Mouse (Mus musculus) forebrain, embryonic 11.5 days (tissue): ENCODE results near the gene Fntb. TPM values are rescaled to one million over a fixed set of nuclear protein-coding genes. Genes with fewer than 3 reads are reported as not detected.

Experiments used
- ATAC-seq: fragments of 200-750 bp; cut with Nextera tagmentation; replicated peaks from 2 replicates; pipeline ENCODE4 v1.8.0; 2017; ENCODE audit warnings: moderate TSS enrichment; ENCODE audit not compliant: low FRiP score
- DNase-seq: peaks from one replicate; pipeline ENCODE4 v3.0.0-alpha.2; 2017; ENCODE audit warnings: low spot score
- H3K27ac ChIP-seq: fragments of 300-500 bp; sonication (generic); 2 replicates; pipeline ENCODE4 v1.5.1; 2014; ENCODE audit warnings: low read depth, low read length
- H3K27me3 ChIP-seq: fragments of 300-500 bp; sonication (generic); 2 replicates; pipeline ENCODE4 v1.6.1; 2014; ENCODE audit warnings: mild to moderate bottlenecking, low read length, mixed read lengths; ENCODE audit not compliant: control insufficient read depth, insufficient read depth
- H3K36me3 ChIP-seq: fragments of 300-500 bp; sonication (generic); 2 replicates; pipeline ENCODE4 v1.6.1; 2014; ENCODE audit warnings: mild to moderate bottlenecking, low read length, moderate library complexity, mixed read lengths; ENCODE audit not compliant: control insufficient read depth, insufficient read depth
- H3K4me1 ChIP-seq: fragments of 300-500 bp; sonication (generic); replicated peaks from 2 replicates; pipeline ENCODE4 v1.6.1; 2014; ENCODE audit warnings: low read length, mixed read lengths; ENCODE audit not compliant: control insufficient read depth, insufficient read depth
- H3K4me2 ChIP-seq: fragments of 300-500 bp; sonication (generic); 2 replicates; pipeline ENCODE4 v1.6.1; 2014; ENCODE audit warnings: low read depth, mild to moderate bottlenecking, low read length, moderate library complexity, mixed read lengths; ENCODE audit not compliant: severe bottlenecking
- H3K4me3 ChIP-seq: fragments of 300-500 bp; sonication (generic); 2 replicates; pipeline ENCODE4 v1.5.1; 2014; ENCODE audit warnings: low read depth, low read length
- H3K9ac ChIP-seq: fragments of 300-500 bp; sonication (generic); 2 replicates; pipeline ENCODE4 v1.6.1; 2014; ENCODE audit warnings: low read length
- H3K9me3 ChIP-seq: fragments of 300-500 bp; sonication (generic); 2 replicates; pipeline ENCODE4 v1.6.1; 2016; ENCODE audit warnings: low read length, mixed read lengths; ENCODE audit not compliant: control insufficient read depth
- WGBS: fragments of 180-500 bp; shearing (Covaris S2); extraction: QIAGEN DNeasy Blood & Tissue Kit; methylation state at CpG from one replicate; pipeline ENCODE4 v1.1.7; 2014; 5-methylcytosine and 5-hydroxymethylcytosine counted together
- polyA plus RNA-seq: library from polyadenylated mRNA; unstranded; fragments of >200 nt; fragmentation: Nextera tagmentation; extraction: Ambion mirVana; gene quantifications from 2 replicates; pipeline ENCODE4 v1.2.1, GENCODE M21; 2014

The Fntb gene
- polyA plus RNA-seq, 1 experiment from 2014 or later: 44.7 TPM

DNA sequence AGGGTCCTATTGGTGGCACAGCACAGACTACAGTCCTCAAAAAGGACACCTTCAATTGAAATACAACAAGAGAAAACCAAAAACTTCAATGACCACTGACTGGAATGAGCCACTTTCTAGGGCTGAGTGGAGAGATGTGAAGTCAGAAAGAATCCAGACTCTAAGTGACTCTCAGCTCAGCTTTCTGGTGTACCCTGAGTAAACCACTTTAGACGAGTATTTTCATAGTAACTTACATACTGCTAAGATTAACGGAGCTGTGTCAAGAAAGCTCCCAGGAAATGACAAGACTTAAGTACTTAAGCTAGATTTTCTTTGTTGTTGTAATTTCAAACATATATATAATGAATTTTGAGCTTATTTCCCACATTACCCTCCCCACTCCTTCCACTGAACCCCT, 182.8 kb downstream of the Fntb start:
- Histone ChIP-seq H3K4me3 (no peak overlapping the region), H3K4me2 (no peak overlapping the region), H3K27me3 (no peaks in the 10 kb centered on the region), H3K27ac (no peak overlapping the region), H3K9me3 (no peaks in the 10 kb centered on the region), H3K36me3 (peaks cover 4% of the 10 kb centered on the region; the same call in 1 of the 2 replicates), H3K4me1 (no peaks in the 10 kb centered on the region), H3K9ac (no peak overlapping the region)
- DNase-seq: no peak
- no peak for ATAC-seq
- WGBS: 91% methylated on average over 2 of the region's 2 CpGs

DNA sequence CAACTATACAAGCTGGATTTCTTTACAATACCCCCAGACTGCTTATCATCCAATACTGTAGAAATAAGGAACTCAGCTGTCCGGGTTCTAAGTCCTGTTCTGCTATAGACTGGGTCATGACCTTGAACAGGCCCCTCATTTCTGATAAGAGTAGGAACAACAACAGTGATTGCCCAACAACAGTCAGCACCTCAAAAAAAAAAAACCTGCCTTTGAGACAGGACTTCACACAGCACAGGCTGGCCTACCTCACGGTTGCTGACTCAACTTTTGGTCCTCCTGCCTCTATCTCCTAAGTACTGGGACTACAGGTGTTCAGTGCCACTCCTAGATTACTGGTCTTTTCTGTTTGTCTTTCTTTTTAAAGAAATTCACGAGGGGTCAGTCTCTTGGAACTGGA, 183.4 kb downstream of the Fntb start:
- Histone ChIP-seq H3K9me3 (no peaks in the 10 kb centered on the region), H3K36me3 (peaks cover 4% of the 10 kb centered on the region; the same call in 1 of the 2 replicates), H3K4me1 (no peaks in the 10 kb centered on the region), H3K4me2 (no peak overlapping the region), H3K9ac (no peak overlapping the region), H3K27me3 (no peaks in the 10 kb centered on the region), H3K4me3 (no peak overlapping the region), H3K27ac (no peak overlapping the region)
- ATAC-seq (no peak), DNase-seq (no peak)
- 90% methylated on average over 3 of the region's 3 CpGs for WGBS

DNA sequence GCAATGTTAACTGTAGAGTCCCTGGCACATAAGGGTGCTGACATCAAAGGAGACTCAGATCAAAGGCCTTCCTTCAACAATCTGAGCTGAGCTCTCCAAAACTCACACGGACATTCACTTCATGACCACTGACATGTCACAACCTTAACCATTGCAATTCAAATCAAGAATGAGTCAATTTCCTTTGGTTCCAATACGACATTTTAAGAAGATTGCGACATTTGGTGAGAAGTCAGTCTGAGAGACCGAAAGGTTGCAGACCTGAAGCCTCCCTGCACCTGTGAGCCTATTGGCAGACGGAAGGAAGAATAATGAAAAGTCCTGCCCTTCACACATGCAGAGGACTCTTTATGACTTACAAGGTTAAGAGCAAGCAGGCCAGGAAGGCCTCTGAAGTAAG, 184.9 kb downstream of the Fntb start:
- H3K4me2 ChIP-seq: no peak overlapping the region
- peaks cover 6% of the 10 kb centered on the region; the same call in 1 of the 2 replicates for H3K36me3 ChIP-seq
- H3K4me3 ChIP-seq: no peak overlapping the region
- 92% methylated on average over 5 of the region's 5 CpGs for WGBS
- no peak overlapping the region for H3K9ac ChIP-seq
- no peaks in the 10 kb centered on the region for H3K4me1 ChIP-seq
- DNase-seq (no peak), ATAC-seq (no peak)
- no peaks in the 10 kb centered on the region for H3K9me3 ChIP-seq
- no peaks in the 10 kb centered on the region for H3K27me3 ChIP-seq
- no peak overlapping the region for H3K27ac ChIP-seq

DNA sequence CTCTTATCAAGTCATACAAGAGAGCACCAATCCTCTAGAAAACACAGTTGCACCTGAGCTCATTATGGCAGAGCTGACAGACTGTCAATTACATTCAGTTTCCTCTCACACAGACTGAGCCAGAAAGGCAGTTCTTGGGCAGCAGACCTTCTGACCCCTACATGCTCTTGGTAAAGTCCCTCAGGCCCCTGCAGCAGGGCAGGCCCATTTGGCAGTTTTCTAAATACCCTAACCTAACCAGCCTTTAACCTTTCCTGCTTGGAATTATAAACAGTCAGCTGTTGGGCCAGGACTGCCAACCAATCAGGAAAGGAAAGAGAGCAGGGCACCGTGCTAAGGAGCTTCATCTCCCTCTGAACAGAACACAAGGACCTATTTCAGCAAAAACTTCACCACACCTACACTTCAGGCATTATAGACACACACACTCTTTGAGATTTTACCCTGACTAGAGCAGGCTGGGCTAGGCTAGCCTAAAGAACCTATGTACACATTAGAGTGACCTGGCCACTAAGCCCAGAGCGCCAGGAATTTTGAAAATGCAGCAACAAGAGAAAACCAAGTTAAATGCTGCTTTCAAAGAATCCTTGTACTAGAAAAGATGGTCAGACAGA, 188.5 kb downstream of the Fntb start:
- Histone ChIP-seq H3K27ac (no peak overlapping the region), H3K4me3 (no peak overlapping the region), H3K4me2 (no peak overlapping the region), H3K9ac (no peak overlapping the region), H3K27me3 (no peaks in the 10 kb centered on the region), H3K9me3 (no peaks in the 10 kb centered on the region), H3K36me3 (peaks cover 9% of the 10 kb centered on the region; the same call in 1 of the 2 replicates), H3K4me1 (no peaks in the 10 kb centered on the region)
- ATAC-seq (no peak), DNase-seq (no peak)
- WGBS: 95% methylated on average over 2 of the region's 2 CpGs

DNA sequence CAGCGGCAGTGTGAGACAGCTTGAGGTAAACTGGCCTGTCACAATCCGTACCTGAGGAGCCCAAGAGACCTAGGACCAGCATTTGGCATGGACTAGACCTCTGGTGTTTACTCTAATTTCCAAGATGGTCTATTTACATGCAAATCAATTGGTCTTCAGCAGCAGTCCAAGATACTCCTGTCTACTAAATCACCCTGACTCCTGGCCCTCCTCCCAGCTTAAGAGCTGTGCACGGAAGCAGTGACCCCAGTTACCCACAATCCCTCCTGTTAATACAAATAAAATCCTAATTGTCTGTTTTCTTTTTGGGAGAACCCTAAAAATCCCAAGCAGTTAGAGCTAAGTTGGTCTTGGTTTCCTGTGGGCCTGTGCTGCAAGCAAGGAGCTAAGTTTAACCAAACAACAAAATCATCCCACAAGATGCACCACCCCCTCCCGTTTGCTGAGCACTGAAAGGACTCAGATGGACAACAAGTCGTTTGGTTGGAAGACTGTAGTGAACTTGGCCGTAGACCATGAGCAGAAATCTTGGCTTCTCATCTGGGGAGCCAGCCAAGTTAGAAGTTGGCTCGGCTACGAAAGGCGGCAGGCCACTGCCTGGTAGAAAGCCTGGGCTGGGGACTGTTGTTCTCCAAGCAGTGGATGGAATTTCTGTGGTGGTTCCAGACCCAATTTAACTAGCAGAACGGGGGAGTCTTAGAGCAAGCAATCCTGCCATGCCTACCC, 189.5 kb downstream of the Fntb start:
- Histone ChIP-seq H3K36me3 (peaks cover 9% of the 10 kb centered on the region; the same call in 1 of the 2 replicates), H3K27ac (no peak overlapping the region), H3K27me3 (no peaks in the 10 kb centered on the region), H3K4me2 (no peak overlapping the region), H3K4me1 (no peaks in the 10 kb centered on the region), H3K9ac (no peak overlapping the region), H3K4me3 (no peak overlapping the region), H3K9me3 (no peaks in the 10 kb centered on the region)
- WGBS: 86% methylated on average over 10 of the region's 10 CpGs
- DNase-seq: no peak
- ATAC-seq: no peak

DNA sequence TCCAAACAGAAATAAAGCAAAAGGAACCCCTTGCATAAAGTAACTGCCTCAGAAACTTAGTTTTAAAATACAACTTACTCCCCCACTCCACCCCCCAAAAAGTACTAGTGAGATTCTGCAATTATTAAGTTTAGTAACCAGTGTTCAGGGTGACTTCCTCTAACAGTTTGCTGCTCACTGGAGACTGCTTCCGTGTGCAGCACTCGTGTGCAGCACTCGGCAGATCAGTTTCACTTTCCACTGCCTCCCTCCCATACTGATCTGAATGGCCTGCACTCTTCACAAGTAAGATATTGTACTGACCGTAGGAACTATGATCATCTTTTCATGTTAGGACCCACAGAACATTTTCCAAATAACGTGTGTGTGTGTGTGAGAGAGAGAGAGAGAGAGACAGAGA, 192.3 kb downstream of the Fntb start:
- H3K9ac ChIP-seq: no peak overlapping the region
- H3K4me3 ChIP-seq: no peak overlapping the region
- H3K9me3 ChIP-seq: no peaks in the 10 kb centered on the region
- ATAC-seq (no peak), DNase-seq (no peak)
- no peak overlapping the region for H3K4me2 ChIP-seq
- WGBS: 93% methylated on average over 5 of the region's 5 CpGs
- H3K4me1 ChIP-seq: peaks cover 2% of the 10 kb centered on the region; the same call in 1 of the 2 replicates
- peaks cover 4% of the 10 kb centered on the region; the same call in 1 of the 2 replicates for H3K36me3 ChIP-seq
- no peaks in the 10 kb centered on the region for H3K27me3 ChIP-seq
- H3K27ac ChIP-seq: no peak overlapping the region

DNA sequence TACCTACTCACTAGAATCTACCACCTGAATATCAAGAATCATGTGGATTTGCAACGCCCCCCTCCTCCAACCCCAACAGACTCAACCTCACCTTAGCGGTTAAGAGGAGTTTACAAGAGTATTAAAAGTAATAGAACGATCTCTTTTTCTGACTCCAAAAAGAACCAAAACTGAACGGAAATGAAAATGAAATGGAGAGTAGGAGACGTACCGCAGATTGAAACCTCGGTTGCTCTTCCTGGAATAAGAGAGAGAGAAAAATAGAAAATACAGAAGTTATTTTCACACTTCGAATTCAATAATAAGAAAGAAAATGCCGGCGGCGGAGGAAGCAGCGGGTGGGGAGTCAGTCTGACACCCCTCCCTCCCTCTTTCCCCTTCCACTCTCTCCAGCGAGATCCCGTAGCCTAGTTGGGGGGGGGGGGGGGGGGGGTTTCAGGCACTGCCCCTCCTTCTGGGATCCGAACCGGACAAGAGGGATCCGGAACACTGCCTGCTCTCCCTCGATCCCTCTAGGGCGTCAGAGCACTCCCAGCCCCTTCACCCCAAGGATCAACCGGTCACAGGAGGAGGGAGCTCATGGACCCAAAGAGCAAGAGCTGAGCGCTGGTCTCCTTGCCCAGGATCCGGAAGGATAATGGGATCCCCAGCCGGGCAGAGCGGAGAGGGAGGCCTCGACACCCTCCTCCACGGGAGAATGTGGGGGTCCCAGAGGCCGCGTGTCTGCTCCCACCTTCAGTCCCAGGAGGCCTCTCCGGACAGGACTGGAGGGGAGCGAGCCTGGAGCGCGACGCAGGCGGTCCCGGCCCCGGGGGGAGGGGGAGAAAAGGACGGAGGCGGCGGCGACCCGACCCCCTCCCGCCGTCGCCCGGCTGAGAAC, 195.9 kb downstream of the Fntb start:
- 8% methylated on average over 38 of the region's 45 CpGs for WGBS
- peak overlapping the region; percentile 94 for H3K4me2 ChIP-seq
- DNase-seq (no peak), ATAC-seq (peak; percentile 32)
- peak overlapping the region; percentile 87 for H3K4me3 ChIP-seq
- no peaks in the 10 kb centered on the region; the same call in 1 of the 2 replicates for H3K36me3 ChIP-seq
- H3K27ac ChIP-seq: 0 out of 2 replicates have a peak overlapping the region, but pooled peaks have one; percentile 25
- no peaks in the 10 kb centered on the region for H3K27me3 ChIP-seq
- H3K9ac ChIP-seq: peak overlapping the region; percentile 74
- H3K9me3 ChIP-seq: no peaks in the 10 kb centered on the region
- H3K4me1 ChIP-seq: peaks cover 2% of the 10 kb centered on the region; the same call in 1 of the 2 replicates
